ENCODE assay signal across 12 mouse cellular contexts in the genomic region with DNA sequence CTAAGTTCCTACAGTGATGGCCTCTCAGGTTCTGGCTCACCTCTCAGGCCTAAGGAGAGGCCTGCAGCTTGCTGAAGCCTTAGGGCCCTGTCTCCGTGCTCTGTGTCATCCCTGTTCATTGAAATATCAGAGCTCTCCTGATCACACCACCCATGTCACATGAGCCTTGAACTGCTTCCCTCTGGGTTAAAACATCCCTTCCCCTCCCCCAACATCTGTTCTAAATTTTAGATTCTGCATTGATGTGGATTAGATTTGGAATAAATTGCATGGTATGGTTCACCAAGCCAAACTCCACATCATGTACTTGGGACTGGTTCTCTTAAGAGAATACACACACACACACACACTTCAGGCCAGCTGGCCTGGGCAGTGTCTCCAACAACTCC.
"Had no signal": no experiment of that assay in that cellular context is flagged by ENCODE, and none has a peak within 500 bp of the region (broad histone marks: within the 10 kb centered on the region; RNA-seq: fewer than 3 reads in every experiment).

No protein-coding gene starts in this region.

- H3K27ac ChIP-seq: limb, embryonic 13.5 days; liver, embryonic 14.5 days; midbrain, embryonic 15.5 days; neural tube, embryonic 13.5 days had no signal

- H3K4me3 ChIP-seq: limb, embryonic 13.5 days; midbrain, embryonic 15.5 days; neural tube, embryonic 13.5 days; stomach, embryonic 15.5 days had no signal

- H3K27me3 ChIP-seq: limb, embryonic 13.5 days; megakaryocyte, embryonic 14.5 days; midbrain, embryonic 15.5 days; neural tube, embryonic 13.5 days; stomach, embryonic 15.5 days had no signal

- H3K4me2 ChIP-seq: limb, embryonic 13.5 days; midbrain, embryonic 11.5 days; midbrain, embryonic 15.5 days; neural tube, embryonic 13.5 days; stomach, embryonic 15.5 days had no signal

- ATAC-seq: midbrain, embryonic 15.5 days had no signal

- DNase-seq: kidney, postnatal 25 days; layer of hippocampus, postnatal 36 days; lung, postnatal 4 days; right cerebral cortex, postnatal 14 days; thymus, postnatal 4 days had no signal

- H3K9me3 ChIP-seq: limb, embryonic 13.5 days; megakaryocyte, embryonic 14.5 days; midbrain, embryonic 15.5 days; neural tube, embryonic 13.5 days; stomach, embryonic 15.5 days had no signal

- H3K36me3 ChIP-seq: limb, embryonic 13.5 days; midbrain, embryonic 15.5 days; neural tube, embryonic 13.5 days; stomach, embryonic 15.5 days had no signal

- H3K9ac ChIP-seq: limb, embryonic 13.5 days; liver, embryonic 14.5 days; midbrain, embryonic 15.5 days; neural tube, embryonic 13.5 days; stomach, embryonic 15.5 days had no signal
